Comparison of ENCODE assay signal across 18 mouse cellular contexts in genomic region chr7:96707112-96707511, GRCm38 (mm10).
"Had no signal": no experiment of that assay in that cellular context is flagged by ENCODE, and none has a peak within 500 bp of the region (broad histone marks: within the 10 kb centered on the region; RNA-seq: fewer than 3 reads in every experiment).

No protein-coding gene starts in this region.

- H3K4me2 ChIP-seq: limb, embryonic 13.5 days; liver, embryonic 12.5 days; liver, embryonic 15.5 days; lung, embryonic 15.5 days; midbrain, embryonic 13.5 days had no signal

- DNase-seq: kidney, adult 18-20 months; kidney, adult 9 months; kidney, postnatal 14 days; kidney, postnatal 4 days; layer of hippocampus, adult 9-11 months; liver; lung, adult 18-20 months; lung, postnatal 10 days; thymus, adult 18-20 months; thymus, postnatal 36 days had no signal

- H3K4me3 ChIP-seq: limb, embryonic 10.5 days; limb, embryonic 13.5 days; liver, embryonic 12.5 days; liver, embryonic 15.5 days; lung, embryonic 15.5 days; megakaryocyte, embryonic 14.5 days; midbrain, embryonic 10.5 days; midbrain, embryonic 13.5 days had no signal

- H3K4me1 ChIP-seq: lung, embryonic 15.5 days; midbrain, embryonic 10.5 days; midbrain, embryonic 13.5 days had no signal

- H3K9me3 ChIP-seq: limb, embryonic 10.5 days; limb, embryonic 13.5 days; liver, embryonic 12.5 days; liver, embryonic 15.5 days; lung, embryonic 15.5 days; megakaryocyte, embryonic 14.5 days; midbrain, embryonic 10.5 days; midbrain, embryonic 13.5 days had no signal

- H3K36me3 ChIP-seq: liver, embryonic 12.5 days; liver, embryonic 15.5 days; lung, embryonic 15.5 days had no signal

- ATAC-seq: liver, embryonic 12.5 days; midbrain, embryonic 13.5 days had no signal

- H3K27me3 ChIP-seq: limb, embryonic 13.5 days; liver, embryonic 15.5 days; lung, embryonic 15.5 days had no signal

- H3K27ac ChIP-seq: limb, embryonic 10.5 days; limb, embryonic 13.5 days; liver, embryonic 12.5 days; liver, embryonic 15.5 days; lung, embryonic 15.5 days; midbrain, embryonic 10.5 days; midbrain, embryonic 13.5 days had no signal

- H3K9ac ChIP-seq: limb, embryonic 13.5 days; liver, embryonic 12.5 days; liver, embryonic 15.5 days; lung, embryonic 15.5 days; midbrain, embryonic 13.5 days had no signal
